Mouse (Mus musculus): ENCODE results near the gene 1700022I11Rik.

1700022I11Rik gene

DNA sequence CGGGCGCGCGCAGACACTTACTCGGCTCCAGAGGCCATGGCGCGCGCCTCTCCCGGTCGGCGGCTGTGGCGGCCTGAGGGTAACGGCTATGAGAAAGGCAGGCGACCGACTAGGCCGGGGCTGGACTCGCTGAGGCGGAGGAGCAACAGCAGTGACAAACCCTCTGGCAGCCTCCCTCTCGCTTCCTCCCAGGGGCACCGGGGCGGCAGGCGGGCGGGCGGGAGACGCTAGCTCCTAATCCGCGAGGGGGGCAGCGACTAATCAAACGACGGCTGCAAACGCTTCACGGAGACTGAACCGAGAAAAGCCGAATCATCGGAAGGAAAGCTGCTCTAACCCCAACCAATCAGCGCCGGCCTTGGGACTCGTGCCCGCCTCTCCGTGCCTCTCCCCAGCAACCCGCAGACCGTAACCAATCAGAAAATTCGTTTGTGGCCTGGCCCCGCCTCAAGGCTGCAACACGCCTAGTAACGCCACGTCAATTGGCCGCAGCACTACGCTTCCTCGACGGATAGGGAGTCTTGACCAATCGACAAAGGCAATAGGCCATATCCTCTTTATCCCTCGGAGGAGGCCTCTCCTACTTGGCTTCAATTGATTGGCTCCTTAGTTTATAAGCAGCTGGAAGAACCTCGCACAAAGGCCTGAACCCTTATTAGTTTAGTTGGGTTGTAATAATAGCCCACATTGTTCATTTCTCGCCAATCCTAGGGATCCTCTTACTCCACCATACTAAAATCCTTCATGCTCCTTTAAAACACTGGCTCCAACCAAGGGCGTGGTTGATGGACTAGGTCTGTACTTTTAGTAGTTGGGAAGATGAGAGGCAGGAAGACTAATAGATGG, 31.0 kb downstream of the 1700022I11Rik start, which contains the start of gene Vcp:
Vcp (minus strand) TSS at position 367 of the 846 bp plus-strand sequence.
- peak; percentile 97 for DNase-seq (ENCODE audit: extremely low read depth, low read depth, low spot score)

DNA sequence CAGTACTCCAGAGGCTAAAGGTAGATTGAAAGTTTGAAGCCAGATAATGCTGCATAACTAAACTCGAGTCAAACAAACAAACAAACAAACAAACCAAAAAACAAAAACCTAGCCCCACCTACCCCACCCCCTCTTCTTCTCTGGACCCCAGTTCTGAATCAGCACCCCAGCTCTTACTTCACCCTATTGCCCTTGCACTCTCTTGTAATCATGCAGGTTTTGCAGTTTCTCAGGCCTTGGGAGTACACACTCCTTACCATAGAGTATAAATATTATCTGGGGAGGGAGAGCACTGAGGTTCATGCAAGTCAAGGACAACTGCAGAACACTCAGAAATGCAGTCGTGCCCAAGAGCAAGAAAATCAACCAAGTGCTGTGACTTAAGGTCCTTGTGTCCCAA, 31.9 kb downstream of the 1700022I11Rik start:
- DNase-seq (ENCODE audit: extremely low read depth, low read depth, low spot score): no peak

GRCm38 (mm10) chr4:43002756-43003439, 33.5 kb downstream of the 1700022I11Rik start:
- DNase-seq (ENCODE audit: extremely low read depth, low read depth, low spot score): no peak

- DNase-seq (ENCODE audit: extremely low read depth, low read depth, low spot score): no peak
Measured at GRCm38 (mm10) chr4:43004951-43005350, 35.5 kb downstream of the 1700022I11Rik start.

DNA sequence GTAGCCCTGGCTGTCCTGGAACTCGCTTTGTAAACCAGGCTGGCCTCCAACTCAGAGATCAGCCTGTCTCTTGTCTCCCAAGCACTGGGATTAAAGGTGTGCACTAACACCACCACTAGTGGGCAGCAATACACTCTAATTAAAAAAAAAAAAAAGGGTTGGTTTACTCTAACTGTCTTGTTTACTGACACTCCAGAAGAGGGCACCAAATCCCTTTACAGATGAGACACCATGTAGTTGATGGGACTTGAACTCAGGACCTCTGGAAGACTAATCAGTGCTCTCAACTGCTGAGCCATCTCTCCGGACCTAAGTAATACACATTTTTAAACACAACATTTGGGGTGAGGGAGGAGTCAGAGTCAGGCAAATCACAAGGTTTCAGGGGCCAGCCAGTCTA, 36.4 kb downstream of the 1700022I11Rik start:
- DNase-seq (ENCODE audit: extremely low read depth, low read depth, low spot score): no peak

- no peak for DNase-seq (ENCODE audit: extremely low read depth, low read depth, low spot score)
Measured at GRCm38 (mm10) chr4:43010161-43011038, 41.0 kb downstream of the 1700022I11Rik start, which contains the start of gene Fancg. Gene Fancg (minus strand): TSS chr4:43010506.

GRCm38 (mm10) chr4:43012091-43012490, 42.7 kb downstream of the 1700022I11Rik start:
- no peak for DNase-seq (ENCODE audit: extremely low read depth, low read depth, low spot score)

- no peak for DNase-seq (ENCODE audit: extremely low read depth, low read depth, low spot score)
Measured at GRCm38 (mm10) chr4:43018156-43018555, 48.8 kb downstream of the 1700022I11Rik start.

DNA sequence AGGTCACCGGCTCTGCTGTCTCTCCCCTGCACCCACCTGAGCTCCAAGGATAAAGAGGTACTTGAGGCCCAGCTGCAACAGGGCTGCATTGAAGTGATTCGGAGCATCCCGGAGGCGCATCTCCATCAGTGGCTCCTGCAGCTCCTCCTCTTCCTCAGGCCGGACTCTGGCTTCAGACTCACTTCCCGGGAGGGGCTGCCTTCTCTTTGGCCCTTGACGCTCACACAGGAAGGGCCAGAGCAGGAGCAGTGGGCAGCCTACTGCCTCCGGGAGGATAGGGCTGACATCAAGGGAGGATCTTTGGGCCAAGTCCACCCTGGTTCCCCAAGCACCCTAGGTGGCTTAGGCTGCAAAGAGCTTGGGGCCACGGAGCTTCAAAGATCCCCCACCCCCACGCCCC, 49.8 kb downstream of the 1700022I11Rik start:
- no peak for DNase-seq (ENCODE audit: extremely low read depth, low read depth, low spot score)

GRCm38 (mm10) chr4:43019641-43020465, 50.4 kb downstream of the 1700022I11Rik start:
- no peak for DNase-seq (ENCODE audit: extremely low read depth, low read depth, low spot score)

- DNase-seq (ENCODE audit: extremely low read depth, low read depth, low spot score): no peak
Measured at GRCm38 (mm10) chr4:43020876-43021275, 51.5 kb downstream of the 1700022I11Rik start.

DNA sequence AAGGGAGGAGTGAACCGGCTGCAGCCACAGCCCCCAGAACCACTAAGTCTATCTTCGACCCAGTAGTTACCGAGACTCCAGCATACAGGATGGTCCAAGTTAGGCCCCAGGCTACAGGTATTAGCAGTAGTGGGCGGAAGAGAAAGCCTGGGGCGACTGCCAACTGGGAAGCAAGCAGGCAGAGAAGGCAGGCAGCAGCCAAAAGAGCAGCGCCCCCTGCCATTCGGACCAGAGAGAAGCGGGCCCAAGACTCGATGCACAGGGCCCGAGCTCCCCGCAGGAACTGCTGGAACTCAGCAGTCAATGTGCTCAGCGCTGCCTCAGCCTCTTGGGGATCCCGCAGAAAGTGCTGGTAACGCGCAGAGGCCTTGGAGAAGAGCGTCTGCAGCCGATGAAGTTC, 51.9 kb downstream of the 1700022I11Rik start:
- no peak for DNase-seq (ENCODE audit: extremely low read depth, low read depth, low spot score)

DNA sequence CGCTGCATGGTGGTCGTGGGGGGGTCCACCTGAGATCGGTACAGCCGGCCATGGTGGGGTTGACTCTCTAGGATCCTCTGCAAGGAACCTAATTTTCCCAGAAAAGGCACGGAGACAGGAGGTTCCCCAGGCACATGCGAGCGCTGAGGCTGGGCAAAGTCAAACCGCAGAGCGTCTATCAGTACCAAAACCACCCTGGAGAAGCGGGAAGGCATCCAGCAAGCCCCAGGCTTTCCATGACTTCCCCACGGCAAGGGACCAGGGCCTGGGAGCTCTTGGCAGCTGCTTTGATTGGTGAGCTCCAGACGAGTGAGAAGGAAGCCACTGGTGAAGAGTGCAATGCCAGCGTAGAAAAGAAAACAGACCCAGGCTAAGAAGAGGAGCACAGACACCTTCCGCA, 55.3 kb downstream of the 1700022I11Rik start:
- no peak for DNase-seq (ENCODE audit: extremely low read depth, low read depth, low spot score)

DNA sequence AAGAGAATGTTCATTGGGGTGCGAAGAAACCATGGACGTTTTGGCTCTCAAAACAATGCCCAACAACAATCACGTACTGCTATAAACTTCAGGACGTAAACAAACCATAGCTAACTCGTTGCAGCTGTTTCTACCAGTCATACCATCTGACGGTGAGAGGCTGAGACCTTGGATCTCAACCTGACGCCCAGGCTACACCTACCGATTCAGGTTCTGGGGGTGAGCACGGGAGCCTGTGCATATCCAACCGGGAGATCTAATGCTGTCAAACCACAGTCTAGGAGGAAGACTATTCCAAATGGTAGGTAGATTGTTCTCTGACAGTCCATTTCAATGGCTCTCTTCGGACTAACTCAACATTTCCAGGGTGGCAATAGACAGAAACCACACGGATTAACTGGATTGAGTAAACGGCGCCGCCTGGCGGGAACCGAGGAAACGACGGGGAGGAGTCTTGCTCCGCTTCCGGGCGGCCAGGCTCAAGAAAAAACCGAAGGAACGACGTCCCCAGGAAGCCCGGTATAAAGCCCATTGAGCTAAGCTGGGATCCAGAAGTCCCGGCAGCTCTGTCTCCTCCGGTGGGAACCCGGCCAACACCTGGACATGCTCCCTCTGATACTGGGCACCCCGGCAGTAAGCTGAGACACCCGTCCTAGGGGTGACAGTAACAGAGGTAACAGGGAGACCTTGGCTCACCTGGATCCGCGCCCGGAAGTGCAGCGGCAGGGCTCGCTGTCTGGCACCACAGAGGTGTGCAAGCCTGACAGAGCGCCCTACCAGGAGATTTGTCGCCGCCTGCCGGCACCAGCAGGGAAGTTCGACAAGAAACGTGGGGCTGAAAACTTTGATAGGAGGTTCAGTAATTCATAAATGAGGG, 55.9 kb downstream of the 1700022I11Rik start, which contains the start of gene Pigo:
Pigo (minus strand) TSS at position 736 of the 877 bp plus-strand sequence.
- no peak for DNase-seq (ENCODE audit: extremely low read depth, low read depth, low spot score)

GRCm38 (mm10) chr4:43029121-43029520, 59.7 kb downstream of the 1700022I11Rik start:
- DNase-seq (ENCODE audit: extremely low read depth, low read depth, low spot score): no peak

DNA sequence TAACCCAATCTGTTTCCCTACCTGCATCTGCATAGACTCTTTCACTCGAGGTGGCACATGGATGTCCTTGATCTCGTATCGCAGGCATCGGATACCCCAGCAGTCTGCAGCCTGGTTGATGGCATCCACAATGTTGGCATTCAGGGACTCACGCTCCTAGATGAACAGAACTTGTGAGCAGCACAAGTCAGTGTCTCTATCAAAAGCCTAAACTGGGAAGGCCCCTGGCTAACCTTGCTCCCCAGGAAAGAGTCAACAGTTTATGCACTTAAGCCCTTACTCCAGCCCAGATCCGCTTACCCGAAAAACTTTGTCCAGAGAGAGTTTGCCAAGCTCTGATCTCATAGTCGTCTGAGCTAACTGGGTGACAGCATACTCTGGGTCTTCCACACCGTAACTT, 60.3 kb downstream of the 1700022I11Rik start:
- DNase-seq (ENCODE audit: extremely low read depth, low read depth, low spot score): no peak

- DNase-seq (ENCODE audit: extremely low read depth, low read depth, low spot score): no peak
Measured at GRCm38 (mm10) chr4:43030352-43030751, 60.9 kb downstream of the 1700022I11Rik start.

DNA sequence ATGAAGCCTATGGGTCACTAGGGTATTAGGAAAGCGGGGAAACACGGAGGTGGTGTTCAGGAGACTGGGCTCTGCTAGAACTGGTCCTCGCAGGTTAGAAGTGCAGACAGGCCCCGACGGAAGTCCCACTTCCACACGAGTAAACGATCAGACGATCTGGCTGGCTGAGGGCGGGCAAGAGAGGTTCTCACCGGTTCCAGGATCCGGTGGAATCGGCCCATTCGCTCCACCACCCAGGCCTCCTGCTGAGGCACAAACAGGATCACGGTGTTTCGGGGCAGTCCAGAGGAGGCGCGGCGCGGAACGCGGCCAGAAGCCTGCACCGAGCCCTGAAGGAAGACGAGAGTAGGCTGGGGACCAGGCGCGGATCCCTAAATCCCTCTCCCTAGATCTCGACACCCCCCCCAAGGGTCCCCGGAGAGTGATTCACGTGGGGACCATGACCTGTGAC, 61.4 kb downstream of the 1700022I11Rik start:
- no peak for DNase-seq (ENCODE audit: extremely low read depth, low read depth, low spot score)

All from fat pad, adult 2 months (tissue).